Mouse (Mus musculus) heart, postnatal 10 days (tissue): ENCODE data around the gene Slc9a3r2. TPM values are rescaled to one million over a fixed set of nuclear protein-coding genes. Genes with fewer than 3 reads are reported as not detected.

Experiments
- DNase-seq, 2 experiments: peaks; one replicate each; pipeline ENCODE4 v3.0.0; 2021
- intact Hi-C: fragments of 180-260 bp; cut with DNase I; formaldehyde crosslinking; loops from one replicate; pipeline ENCODE4 v1.15.1; 2025
- total RNA-seq, 2 experiments: library from RNA; stranded (reverse); gene quantifications; 2 replicates each; pipeline ENCODE4 v1.2.3; 2021

The Slc9a3r2 gene
- total RNA-seq: 100 to 1,000 TPM; 108 to 133 TPM

GRCm38 (mm10) chr17:24650070-24650616 is at the start of gene Slc9a3r2:
Gene Slc9a3r2 (minus strand): TSS chr17:24650327.
- intact Hi-C loops: loop anchor here (2.0 to 5.0 kb wide), 3 partner anchors 17 to 53 kb away; partner anchors contain the start of genes Nthl1 and Tsc2
- DNase-seq: peak; percentile 62 to 71

GRCm38 (mm10) chr17:24699473-24699872 is 49.3 kb upstream of the Slc9a3r2 start:
- DNase-seq: no peak
- intact Hi-C loops: no loop called here

- no peak for DNase-seq
- intact Hi-C loops: no loop called here
These were observed 48.6 kb upstream of the Slc9a3r2 start for GRCm38 (mm10) chr17:24698715-24699114.

GRCm38 (mm10) chr17:24697985-24698384 is 47.9 kb upstream of the Slc9a3r2 start:
- peak in 1 of 2 experiments; percentile 31 for DNase-seq
- intact Hi-C loops: no loop called here

GRCm38 (mm10) chr17:24696011-24696697 is 46.0 kb upstream of the Slc9a3r2 start, which contains the start of the genes Gfer and Noxo1:
Gene Gfer (minus strand): TSS chr17:24696156.
Gene Noxo1 (plus strand): TSS chr17:24696234.
- intact Hi-C loops: no loop called here

GRCm38 (mm10) chr17:24695326-24696010 is 45.3 kb upstream of the Slc9a3r2 start:
- intact Hi-C loops: no loop called here
- DNase-seq: no peak

More at GRCm38 (mm10) chr17:24696011-24696697, 46.0 kb upstream of the Slc9a3r2 start, which contains the start of the genes Gfer and Noxo1:
- peak; percentile 90 to 93 for DNase-seq

- no peak for DNase-seq
- intact Hi-C loops: no loop called here
These were observed 42.3 kb upstream of the Slc9a3r2 start for GRCm38 (mm10) chr17:24692385-24692784.

GRCm38 (mm10) chr17:24689251-24690081 is 39.3 kb upstream of the Slc9a3r2 start, which contains the start of gene Syngr3:
Gene Syngr3 (minus strand): TSS chr17:24689955.
- no peak for DNase-seq
- intact Hi-C loops: no loop called here

- intact Hi-C loops: no loop called here
- DNase-seq: no peak
These were observed 37.5 kb upstream of the Slc9a3r2 start for GRCm38 (mm10) chr17:24687599-24687998.

- peak; percentile 42 to 48 for DNase-seq
- intact Hi-C loops: no loop called here
These were observed 37.0 kb upstream of the Slc9a3r2 start for GRCm38 (mm10) chr17:24687146-24687595.

GRCm38 (mm10) chr17:24686514-24686913 is 36.4 kb upstream of the Slc9a3r2 start:
- peak in 1 of 2 experiments; percentile 44 for DNase-seq
- intact Hi-C loops: no loop called here

GRCm38 (mm10) chr17:24677500-24678080 is 27.5 kb upstream of the Slc9a3r2 start:
- no peak for DNase-seq
- intact Hi-C loops: no loop called here

GRCm38 (mm10) chr17:24676877-24677276 is 26.8 kb upstream of the Slc9a3r2 start:
- intact Hi-C loops: no loop called here
- DNase-seq: no peak

- peak; percentile 75 to 88 for DNase-seq
- intact Hi-C loops: no loop called here
These were observed 26.1 kb upstream of the Slc9a3r2 start for GRCm38 (mm10) chr17:24676187-24676586.

- intact Hi-C loops: no loop called here
- no peak for DNase-seq
These were observed 24.1 kb upstream of the Slc9a3r2 start for GRCm38 (mm10) chr17:24674277-24674676.

GRCm38 (mm10) chr17:24672141-24672540 is 22.0 kb upstream of the Slc9a3r2 start:
- DNase-seq: peak; percentile 54 to 59
- intact Hi-C loops: no loop called here

GRCm38 (mm10) chr17:24671346-24671745 is 21.2 kb upstream of the Slc9a3r2 start:
- DNase-seq: no peak
- intact Hi-C loops: no loop called here

GRCm38 (mm10) chr17:24670246-24670844 is 20.2 kb upstream of the Slc9a3r2 start:
- intact Hi-C loops: no loop called here
- no peak for DNase-seq

- intact Hi-C loops: loop anchor here (2.0 to 5.0 kb wide), 2 partner anchors 15 to 192 kb away; partner anchors contain the start of gene Mlst8
- peak; percentile 97 for DNase-seq
These were observed 19.6 kb upstream of the Slc9a3r2 start, which contains the start of gene Zfp598 for GRCm38 (mm10) chr17:24669545-24670245. Gene Zfp598 (plus strand): TSS chr17:24669687.
